19 mouse cellular contexts compared by ENCODE assay signal in the genomic region with DNA sequence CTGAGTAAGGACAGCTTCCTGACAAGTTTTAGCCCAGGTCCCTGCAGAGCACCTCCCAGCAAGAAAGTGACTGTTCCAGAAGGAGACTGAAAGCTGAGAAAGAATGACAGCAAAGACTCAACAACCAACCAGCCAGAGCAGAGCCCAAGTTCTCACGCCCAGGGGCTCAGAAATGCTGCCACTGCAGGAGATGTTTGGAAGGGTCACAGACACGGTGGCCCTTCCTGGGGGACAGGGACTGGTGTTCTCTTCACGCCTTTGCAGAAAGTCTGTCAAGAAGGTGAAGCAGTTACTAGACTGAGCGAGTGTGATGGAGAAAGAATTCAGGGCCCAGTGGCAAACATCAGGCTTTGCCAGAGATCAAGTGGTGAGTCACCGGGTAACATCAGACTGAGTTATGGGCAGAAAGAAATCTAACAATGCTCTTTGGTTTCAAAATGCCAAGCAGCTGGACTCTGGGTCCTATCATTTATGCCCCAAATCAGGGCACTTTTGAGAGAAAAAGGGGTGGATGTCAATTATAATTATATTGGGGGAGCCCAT.
DNase-seq lines count a peak whose midpoint lies in the region; ATAC-seq and TF ChIP-seq lines count a peak whose summit lies in the region.
"Had no signal": no experiment of that assay in that cellular context is flagged by ENCODE, and none has a peak within 500 bp of the region (broad histone marks: within the 10 kb centered on the region; RNA-seq: fewer than 3 reads in every experiment).

No protein-coding gene starts in this region.

- H3K36me3 ChIP-seq in intestine, embryonic 16.5 days (ENCODE audit: control insufficient read depth, insufficient read depth, low read length) = no peaks in the 10 kb centered on the region
- H3K36me3 ChIP-seq in liver, embryonic 12.5 days = no peaks in the 10 kb centered on the region
- H3K36me3 ChIP-seq: forebrain, embryonic 10.5 days; heart, embryonic 13.5 days; limb, embryonic 13.5 days; neural tube, embryonic 12.5 days had no signal

- ATAC-seq in intestine, embryonic 16.5 days = no peak
- no peak for ATAC-seq in liver, embryonic 12.5 days
- ATAC-seq: inflammation-experienced regulatory T-cells, adult 6 months; liver, postnatal 0 days had no signal

- H3K27me3 ChIP-seq in intestine, embryonic 16.5 days (replicated peaks; ENCODE audit: control insufficient read depth, insufficient read depth, low read length) = no peaks in the 10 kb centered on the region
- peaks cover 18% of the 10 kb centered on the region; the same call in 1 of the 2 replicates for H3K27me3 ChIP-seq in liver, embryonic 12.5 days (replicated peaks)
- H3K27me3 ChIP-seq: heart, embryonic 13.5 days; limb, embryonic 13.5 days had no signal

- TF ChIP-seq CTCF in embryonic fibroblast, embryonic 13.5 days (IDR thresholded peaks at IDR 0.05; ENCODE audit: borderline replicate concordance, insufficient read depth, low read length) = no peak

- H3K9ac ChIP-seq in intestine, embryonic 16.5 days (ENCODE audit: low read depth, low read length) = no peak overlapping the region
- no peak overlapping the region for H3K9ac ChIP-seq in liver, embryonic 12.5 days
- H3K9ac ChIP-seq: heart, embryonic 13.5 days; limb, embryonic 13.5 days; liver, postnatal 0 days; neural tube, embryonic 12.5 days had no signal

- peak; percentile 14 for DNase-seq in embryo, embryonic 10 days (ENCODE audit: low spot score)
- DNase-seq in embryo, embryonic 11 days = no peak
- peak; percentile 72 for DNase-seq in 3134 (ENCODE audit: extremely low read depth, insufficient read length, low spot score)
- peak; percentile 68 for DNase-seq in adrenal gland, adult 2 months
- DNase-seq in right cerebral cortex, postnatal 14 days = no peak
- DNase-seq: cerebellum, adult 11-12 months; gastrocnemius, postnatal 36 days; liver, postnatal 0 days; right cerebral cortex, postnatal 4 days had no signal

- no peak overlapping the region for H3K4me2 ChIP-seq in intestine, embryonic 16.5 days (ENCODE audit: low read depth, low read length)
- H3K4me2 ChIP-seq in liver, embryonic 12.5 days = no peak overlapping the region
- H3K4me2 ChIP-seq: heart, embryonic 13.5 days; limb, embryonic 13.5 days; neural tube, embryonic 12.5 days had no signal

- H3K9me3 ChIP-seq in intestine, embryonic 16.5 days (ENCODE audit: control insufficient read depth, low read length) = no peaks in the 10 kb centered on the region
- H3K9me3 ChIP-seq in liver, embryonic 12.5 days (replicated peaks) = no peaks in the 10 kb centered on the region
- H3K9me3 ChIP-seq: neural tube, embryonic 12.5 days had no signal

- H3K4me1 ChIP-seq in embryonic fibroblast, embryonic 13.5 days (ENCODE audit: control insufficient read depth, insufficient read depth, low read length) = peaks cover 6% of the 10 kb centered on the region; the same call in 1 of the 2 replicates
- H3K4me1 ChIP-seq in intestine, embryonic 16.5 days (ENCODE audit: control insufficient read depth, insufficient read depth, low read length) = 0 out of 2 replicates have a peak, but pooled peaks cover 3% of the 10 kb centered on the region
- no peaks in the 10 kb centered on the region for H3K4me1 ChIP-seq in liver, embryonic 12.5 days

- H3K27ac ChIP-seq in embryonic fibroblast, embryonic 13.5 days (ENCODE audit: insufficient read depth, low read length) = peak overlapping the region; percentile 22; the same call in 1 of the 2 replicates
- no peak overlapping the region for H3K27ac ChIP-seq in intestine, embryonic 16.5 days (ENCODE audit: low read length)
- no peak overlapping the region for H3K27ac ChIP-seq in liver, embryonic 12.5 days
- H3K27ac ChIP-seq: forebrain, embryonic 10.5 days; heart, embryonic 13.5 days; kidney, postnatal 0 days; left cerebral cortex, adult 2 months; limb, embryonic 13.5 days; neural tube, embryonic 12.5 days had no signal

- no peak overlapping the region for H3K4me3 ChIP-seq in embryonic fibroblast, embryonic 13.5 days (ENCODE audit: insufficient read depth, low read length)
- no peak overlapping the region for H3K4me3 ChIP-seq in intestine, embryonic 16.5 days (ENCODE audit: low read length)
- H3K4me3 ChIP-seq in liver, embryonic 12.5 days = no peak overlapping the region
- H3K4me3 ChIP-seq: forebrain, embryonic 10.5 days; heart, embryonic 13.5 days; left cerebral cortex, adult 2 months; limb, embryonic 13.5 days; neural tube, embryonic 12.5 days had no signal

- no peak for TF ChIP-seq POLR2A in embryonic fibroblast, embryonic 13.5 days (IDR thresholded peaks at IDR 0.05; ENCODE audit: low read depth, low read length)

- 68% methylated on average over 5 of the region's 5 CpGs for WGBS in intestine, embryonic 16.5 days
- WGBS in liver, embryonic 12.5 days (ENCODE audit: insufficient replicate concordance) = 51% methylated on average over 5 of the region's 5 CpGs

Comparison
In these comparisons a context has a peak if more than half of its experiments do, and no peak if none do; other contexts are left out.
1. DNase-seq: peak in embryo, embryonic 10 days (single experiment), 3134 (single experiment) and adrenal gland, adult 2 months (single experiment); none in embryo, embryonic 11 days (single experiment) and right cerebral cortex, postnatal 14 days (single experiment).